Mouse (Mus musculus): Measurements from ENCODE around the gene Ppp1r27.

- TF ChIP-seq MYOG (IDR thresholded peaks at IDR 0.05; ENCODE audit: control insufficient read depth, extremely low read depth, insufficient read length) (no peak), USF1 (IDR thresholded peaks at IDR 0.05; ENCODE audit: low read depth) (no peak), CTCF (IDR thresholded peaks at IDR 0.05; ENCODE audit: control insufficient read depth, insufficient read depth, insufficient read length) (no peak)
Observed at GRCm38 (mm10) chr11:120518558-120518957, 32.4 kb downstream of the Ppp1r27 start.

All from C2C12 (cell line).